Mouse (Mus musculus) CH12.LX (cell line): ENCODE results near the gene Naa10. TPM values are rescaled to one million over a fixed set of nuclear protein-coding genes. Genes with fewer than 3 reads are reported as not detected.
A peak's percentile ranks its signal among the peaks of the same experiment; 100 is the strongest.

Experiments
- DNase-seq: peaks from one replicate; pipeline ENCODE4 v3.0.0-alpha.2; 2013; ENCODE audit errors: extremely low read depth
- H3K27ac ChIP-seq: 2 replicates; pipeline ENCODE4 v1.5.1; 2012; ENCODE audit warnings: low read depth, mild to moderate bottlenecking, control low read depth, moderate library complexity; ENCODE audit not compliant: insufficient read depth
- H3K27me3 ChIP-seq: replicated peaks from 2 replicates; pipeline ENCODE3; 2012; ENCODE audit warnings: inconsistent platforms
- H3K36me3 ChIP-seq, 2 experiments: replicated peaks in 1 of 2; 2 replicates each; pipeline versions ENCODE3 to v1.6.1; 2012; ENCODE audit warnings: inconsistent platforms in 1 of 2, low read length in 1 of 2, mild to moderate bottlenecking in 1 of 2, mixed read lengths in 1 of 2, moderate library complexity in 1 of 2; ENCODE audit not compliant: control insufficient read depth in 1 of 2, insufficient read depth in 1 of 2
- H3K4me1 ChIP-seq, 2 experiments: 2 replicates each; pipeline ENCODE4 v1.6.1; 2012; ENCODE audit warnings: inconsistent platforms in 1 of 2, moderate library complexity in 1 of 2; ENCODE audit not compliant: insufficient read depth in 2 of 2, control insufficient read depth in 1 of 2
- H3K4me2 ChIP-seq: 2 replicates; pipeline ENCODE4 v1.6.1; 2012; ENCODE audit warnings: low read depth, mild to moderate bottlenecking, control low read depth; ENCODE audit not compliant: poor library complexity, insufficient read depth, severe bottlenecking
- H3K4me3 ChIP-seq, 3 experiments: fragments of 150-350 bp in 1 of 3; sonication (generic) in 1 of 3; replicated peaks in 1 of 3; 2 replicates each; pipeline versions ENCODE3 to v1.5.1; 2011 to 2012; ENCODE audit warnings: low read depth in 2 of 3, low read length in 2 of 3, mild to moderate bottlenecking in 2 of 3, moderate library complexity in 2 of 3, control low read depth in 1 of 3, improper control_type of control experiment in 1 of 3, inconsistent platforms in 1 of 3, mixed read lengths in 1 of 3; ENCODE audit not compliant: poor library complexity in 1 of 3
- H3K79me2 ChIP-seq: replicated peaks from 2 replicates; pipeline ENCODE4 v1.6.1; 2012; ENCODE audit warnings: mild to moderate bottlenecking, moderate library complexity; ENCODE audit not compliant: control insufficient read depth, poor library complexity, insufficient read depth, severe bottlenecking; ENCODE audit errors: extremely low read depth
- H3K9ac ChIP-seq: 2 replicates; pipeline ENCODE4 v1.6.1; 2012; ENCODE audit warnings: low read depth, mild to moderate bottlenecking, control low read depth, moderate library complexity; ENCODE audit not compliant: insufficient read depth
- H3K9me3 ChIP-seq: replicated peaks from 2 replicates; pipeline ENCODE3; 2012; ENCODE audit warnings: low read length, inconsistent platforms, mixed read lengths
- BHLHE40 ChIP-seq: IDR thresholded peaks from 2 replicates; pipeline ENCODE4 v1.6.1; 2011; ENCODE audit warnings: mild to moderate bottlenecking, low read depth, low read length, improper control_type of control experiment
- CTCF ChIP-seq, 2 experiments: IDR thresholded peaks in 1 of 2; conservative IDR thresholded peaks in 1 of 2; 2 replicates each; pipeline ENCODE4 v1.5.1; 2011 to 2012; ENCODE audit warnings: low read depth in 2 of 2, low read length in 2 of 2, improper control_type of control experiment in 1 of 2, inconsistent platforms in 1 of 2, mild to moderate bottlenecking in 1 of 2, moderate library complexity in 1 of 2
- GABPA ChIP-seq: IDR thresholded peaks from 2 replicates; pipeline ENCODE4 v1.6.1; 2012; ENCODE audit warnings: low read depth, low read length, improper control_type of control experiment, inconsistent platforms; ENCODE audit not compliant: insufficient replicate concordance
- IRF4 ChIP-seq: IDR thresholded peaks from 2 replicates; pipeline ENCODE4 v1.6.1; 2014; ENCODE audit warnings: low read depth, mild to moderate bottlenecking, inconsistent platforms, low read length, improper control_type of control experiment
- MAFK ChIP-seq: IDR thresholded peaks from 2 replicates; pipeline ENCODE4 v1.6.1; 2011; ENCODE audit warnings: low read length, improper control_type of control experiment; ENCODE audit not compliant: insufficient replicate concordance
- MXI1 ChIP-seq: IDR thresholded peaks from 2 replicates; pipeline ENCODE4 v1.6.1; 2011; ENCODE audit warnings: mild to moderate bottlenecking, low read depth, low read length, improper control_type of control experiment
- NELFE ChIP-seq: IDR thresholded peaks from 2 replicates; pipeline ENCODE4 v1.6.1; 2011; ENCODE audit warnings: low read depth, low read length, improper control_type of control experiment
- NRF1 ChIP-seq: IDR thresholded peaks from 2 replicates; pipeline ENCODE4 v1.6.1; 2014; ENCODE audit warnings: low read depth, mild to moderate bottlenecking, inconsistent platforms, low read length, improper control_type of control experiment, moderate library complexity
- POLR2A ChIP-seq: IDR thresholded peaks from 2 replicates; pipeline ENCODE4 v1.6.1; 2011; ENCODE audit warnings: low read depth, mild to moderate bottlenecking, improper control_type of control experiment, low read length
- RCOR1 ChIP-seq: conservative IDR thresholded peaks from 2 replicates; pipeline ENCODE4 v1.6.1; 2012; ENCODE audit warnings: low read depth, mild to moderate bottlenecking, inconsistent platforms, low read length, improper control_type of control experiment
- SIN3A ChIP-seq: IDR thresholded peaks from 2 replicates; pipeline ENCODE4 v1.6.1; 2012; ENCODE audit warnings: low read length, improper control_type of control experiment, inconsistent platforms
- SMC3 ChIP-seq: IDR thresholded peaks from 2 replicates; pipeline ENCODE4 v1.6.1; 2011; ENCODE audit warnings: low read depth, low read length, improper control_type of control experiment
- TCF12 ChIP-seq: IDR thresholded peaks from 2 replicates; pipeline ENCODE4 v1.6.1; 2014; ENCODE audit warnings: low read depth, mild to moderate bottlenecking, inconsistent platforms, low read length, improper control_type of control experiment
- UBTF ChIP-seq: IDR thresholded peaks from 2 replicates; pipeline ENCODE4 v1.6.1; 2012; ENCODE audit warnings: low read depth, mild to moderate bottlenecking, inconsistent platforms, low read length, improper control_type of control experiment, moderate library complexity
- USF1 ChIP-seq: IDR thresholded peaks from 2 replicates; pipeline ENCODE4 v1.6.1; 2014; ENCODE audit warnings: low read depth, mild to moderate bottlenecking, inconsistent platforms, low read length, improper control_type of control experiment
- USF2 ChIP-seq: conservative IDR thresholded peaks from 2 replicates; pipeline ENCODE4 v1.6.1; 2011; ENCODE audit warnings: low read depth, low read length, improper control_type of control experiment
- ZKSCAN1 ChIP-seq: IDR thresholded peaks from 2 replicates; pipeline ENCODE4 v1.6.1; 2012; ENCODE audit warnings: low read depth, inconsistent platforms, low read length, improper control_type of control experiment, borderline replicate concordance
- ZMIZ1 ChIP-seq: IDR thresholded peaks from 2 replicates; pipeline ENCODE4 v1.6.1; 2012; ENCODE audit warnings: low read depth, mild to moderate bottlenecking, inconsistent platforms, low read length, improper control_type of control experiment
- ZNF384 ChIP-seq: IDR thresholded peaks from 2 replicates; pipeline ENCODE4 v1.6.1; 2012; ENCODE audit warnings: low read depth, low read length, improper control_type of control experiment, inconsistent platforms
- dilution Hi-C: fragments of 300-500 bp; cut with MboI; formaldehyde crosslinking; loops from 2 replicates; pipeline ENCODE4 v1.14.3; 2020; ENCODE audit warnings: low sequenced_read_pairs; ENCODE audit not compliant: extremely low pct_unique_long_range_greater_than_20kb, extremely low pct_ligation_motif_present
- in situ Hi-C: fragments of 300-500 bp; cut with MboI; formaldehyde crosslinking; loops from 3 replicates; pipeline ENCODE4 v1.14.3; 2019; ENCODE audit warnings: low sequenced_read_pairs, low pct_ligation_motif_present, low pct_unique_long_range_greater_than_20kb, mixed read lengths
- polyA plus RNA-seq: library from polyadenylated mRNA; unstranded; fragments of >175 nt; gene quantifications from 2 replicates; pipeline ENCODE4 v1.2.1, GENCODE M21; 2012; ENCODE audit warnings: low read depth; ENCODE audit not compliant: insufficient read length
- total RNA-seq, 2 experiments: library from RNA; depleted of rRNA; stranded (reverse); fragments of 300-350 nt in 1 of 2; fragments of >200 nt in 1 of 2; gene quantifications; 2 replicates each; pipeline ENCODE4 v1.2.3; 2012 to 2014

Naa10 gene
- total and polyA plus RNA-seq, 3 experiments: 144 to 166 (median 148) TPM

- no peak overlapping the region for H3K27ac ChIP-seq
- no peak overlapping the region for H3K9ac ChIP-seq
- in situ Hi-C loops: no loop called here
- H3K4me3 ChIP-seq: no peak overlapping the region
- no peak for TF ChIP-seq RCOR1
- TF ChIP-seq GABPA: no peak
- TF ChIP-seq ZMIZ1: no peak
- no peak for TF ChIP-seq CTCF (conservative IDR thresholded peaks at IDR 0.05 in 1 of 2, IDR thresholded peaks at IDR 0.05 in 1 of 2; ENCODE audit: low read depth in 2 of 2, low read length in 2 of 2)
- no peak for TF ChIP-seq IRF4
- no peak for TF ChIP-seq SMC3
- TF ChIP-seq MAFK: no peak
- no peak for TF ChIP-seq BHLHE40
- no peak for TF ChIP-seq POLR2A
- TF ChIP-seq USF2: no peak
- TF ChIP-seq NELFE: no peak
- TF ChIP-seq ZKSCAN1: no peak
- TF ChIP-seq USF1: no peak
- TF ChIP-seq NRF1: no peak
- TF ChIP-seq UBTF: no peak
- no peak for TF ChIP-seq ZNF384
- no peak for TF ChIP-seq TCF12
- TF ChIP-seq, all 38 proteins: peak for 0
- Histone ChIP-seq H3K9me3 (no peaks in the 10 kb centered on the region), H3K79me2 (no peaks in the 10 kb centered on the region), H3K4me1 (peaks cover 4% of the 10 kb centered on the region in 2 experiments; a peak in 1 of 4 replicates), H3K27me3 (no peaks in the 10 kb centered on the region), H3K4me2 (no peak overlapping the region), H3K36me3 (no peaks in the 10 kb centered on the region)
- dilution Hi-C loops: no loop called here
- DNase-seq: no peak
Observed at GRCm38 (mm10) chrX:73871474-73871873, 50.3 kb downstream of the Naa10 start.

- Histone ChIP-seq H3K4me2 (no peak overlapping the region), H3K9ac (no peak overlapping the region), H3K27ac (no peak overlapping the region), H3K36me3 (no peaks in the 10 kb centered on the region), H3K79me2 (no peaks in the 10 kb centered on the region), H3K9me3 (no peaks in the 10 kb centered on the region), H3K4me3 (no peak overlapping the region), H3K27me3 (no peaks in the 10 kb centered on the region), H3K4me1 (no peaks in the 10 kb centered on the region)
- dilution Hi-C loops (no loop called here), in situ Hi-C loops (no loop called here)
- DNase-seq: peak; percentile 20
- TF ChIP-seq MXI1 (peak; percentile 81), SMC3 (no peak), CTCF (conservative IDR thresholded peaks at IDR 0.05 in 1 of 2, IDR thresholded peaks at IDR 0.05 in 1 of 2; ENCODE audit: low read depth in 2 of 2, low read length in 2 of 2) (no peak), SIN3A (peak; percentile 96)
Observed at GRCm38 (mm10) chrX:73869334-73869733, 52.4 kb downstream of the Naa10 start.
